Mouse (Mus musculus) midbrain, postnatal 0 days (tissue): ENCODE measurements around the gene Vps11. TPM values are rescaled to one million over a fixed set of nuclear protein-coding genes. Genes with fewer than 3 reads are reported as not detected.

Source experiments
- ATAC-seq: fragments of 200-750 bp; cut with Nextera tagmentation; 2 replicates; pipeline ENCODE4 v1.8.0; 2017; ENCODE audit warnings: moderate number of reproducible peaks, mild to moderate bottlenecking, moderate TSS enrichment, moderate library complexity; ENCODE audit not compliant: low FRiP score
- DNase-seq: peaks from one replicate; pipeline ENCODE4 v3.0.0-alpha.2; 2015; ENCODE audit warnings: low spot score
- H3K27ac ChIP-seq: fragments of 300-500 bp; sonication (generic); 2 replicates; pipeline ENCODE4 v1.5.1; 2014; ENCODE audit warnings: low read depth, mild to moderate bottlenecking, low read length, mixed read lengths
- H3K27me3 ChIP-seq: fragments of 300-500 bp; sonication (generic); 2 replicates; pipeline ENCODE4 v1.6.1; 2014; ENCODE audit warnings: low read length, control low read depth, mixed read lengths; ENCODE audit not compliant: insufficient read depth
- H3K36me3 ChIP-seq: fragments of 300-500 bp; sonication (generic); 2 replicates; pipeline ENCODE4 v1.6.1; 2014; ENCODE audit warnings: low read length, control low read depth, mixed read lengths; ENCODE audit not compliant: insufficient read depth
- H3K4me1 ChIP-seq: fragments of 300-500 bp; sonication (generic); 2 replicates; pipeline ENCODE4 v1.6.1; 2014; ENCODE audit warnings: mild to moderate bottlenecking, control low read depth, antibody characterized with exemption, low read length, mixed read lengths; ENCODE audit not compliant: insufficient read depth
- H3K4me2 ChIP-seq: fragments of 300-500 bp; sonication (generic); 2 replicates; pipeline ENCODE4 v1.6.1; 2014; ENCODE audit warnings: low read depth, mild to moderate bottlenecking, low read length, mixed read lengths; ENCODE audit not compliant: poor library complexity, severe bottlenecking
- H3K4me3 ChIP-seq: fragments of 300-500 bp; sonication (generic); 2 replicates; pipeline ENCODE4 v1.5.1; 2014; ENCODE audit warnings: low read depth, mild to moderate bottlenecking, low read length, moderate library complexity
- H3K9ac ChIP-seq: fragments of 300-500 bp; sonication (generic); replicated peaks from 2 replicates; pipeline ENCODE4 v1.6.1; 2014; ENCODE audit warnings: mild to moderate bottlenecking, low read length, moderate library complexity, mixed read lengths; ENCODE audit not compliant: poor library complexity, severe bottlenecking
- H3K9me3 ChIP-seq: fragments of 300-500 bp; sonication (generic); 2 replicates; pipeline ENCODE4 v1.6.1; 2016; ENCODE audit warnings: low read length, control low read depth
- CTCF ChIP-seq: IDR thresholded peaks from 2 replicates; pipeline ENCODE4 v1.5.1; 2016; ENCODE audit warnings: antibody characterized with exemption, mild to moderate bottlenecking
- WGBS: fragments of 180-500 bp; shearing (Covaris S2); extraction: QIAGEN DNeasy Blood & Tissue Kit; methylation state at CpG from one replicate; pipeline ENCODE4 v1.1.7; 2014; 5-methylcytosine and 5-hydroxymethylcytosine counted together
- polyA plus RNA-seq: library from polyadenylated mRNA; unstranded; fragments of >200 nt; fragmentation: Nextera tagmentation; extraction: Ambion mirVana; gene quantifications from 2 replicates; pipeline ENCODE4 v1.2.1, GENCODE M21; 2015
- total RNA-seq: library from RNA; depleted of rRNA; stranded (reverse); fragments of >200 nt; gene quantifications from 2 replicates; pipeline ENCODE4 v1.2.3, GENCODE M21; 2014

The Vps11 gene
- total and polyA plus RNA-seq, 2 experiments from 2014 or later = 41.5 to 42.6 TPM

DNA sequence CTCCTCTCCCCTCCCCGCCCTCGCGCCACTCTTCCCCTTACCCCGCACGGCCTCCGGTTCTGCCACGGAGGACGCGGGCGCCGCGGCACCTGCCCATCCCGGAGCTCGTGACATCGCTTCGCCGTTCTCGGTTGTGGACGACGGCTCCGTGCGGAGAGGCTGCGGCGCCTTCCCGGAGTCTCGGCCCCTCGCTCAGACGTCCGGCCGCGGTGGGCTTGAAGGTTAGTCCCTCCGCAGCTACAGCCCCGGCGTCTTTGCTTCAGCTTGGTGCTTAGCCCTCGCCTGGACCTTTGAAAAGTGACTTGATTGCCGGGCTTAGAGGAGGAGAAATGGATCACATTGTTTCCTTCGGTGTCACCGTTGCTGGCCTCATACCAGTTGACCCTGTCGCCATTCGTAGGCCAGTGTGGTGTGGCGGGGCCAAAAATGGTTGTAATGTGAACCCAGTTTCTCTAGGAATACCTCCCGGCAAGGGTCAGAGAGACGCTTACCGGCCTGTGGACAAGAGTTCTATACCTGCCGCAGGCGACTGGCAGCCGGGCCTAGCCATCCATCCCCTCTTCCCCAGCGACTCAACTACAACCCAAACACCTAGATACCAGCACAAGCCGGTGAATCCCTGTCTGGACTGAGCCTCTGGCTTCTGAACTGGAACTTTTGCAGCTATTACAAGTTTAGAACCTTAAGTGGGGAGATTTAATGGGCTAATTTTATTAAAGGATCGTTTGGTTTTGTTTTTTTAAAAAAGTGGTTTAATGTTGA lies 26.0 kb downstream of the Vps11 start:
- ATAC-seq (no peak), DNase-seq (no peak)
- Histone ChIP-seq H3K9me3 (no peaks in the 10 kb centered on the region), H3K27ac (peak overlapping the region; percentile 85), H3K4me2 (peak overlapping the region; percentile 86), H3K9ac (peak overlapping the region; percentile 90), H3K4me1 (peaks cover 5% of the 10 kb centered on the region; the same call in 1 of the 2 replicates), H3K27me3 (no peaks in the 10 kb centered on the region), H3K4me3 (peak overlapping the region; percentile 87), H3K36me3 (peaks cover 28% of the 10 kb centered on the region)
- WGBS = under 1% methylated on average over 50 of the region's 50 CpGs
- no peak for TF ChIP-seq CTCF

DNA sequence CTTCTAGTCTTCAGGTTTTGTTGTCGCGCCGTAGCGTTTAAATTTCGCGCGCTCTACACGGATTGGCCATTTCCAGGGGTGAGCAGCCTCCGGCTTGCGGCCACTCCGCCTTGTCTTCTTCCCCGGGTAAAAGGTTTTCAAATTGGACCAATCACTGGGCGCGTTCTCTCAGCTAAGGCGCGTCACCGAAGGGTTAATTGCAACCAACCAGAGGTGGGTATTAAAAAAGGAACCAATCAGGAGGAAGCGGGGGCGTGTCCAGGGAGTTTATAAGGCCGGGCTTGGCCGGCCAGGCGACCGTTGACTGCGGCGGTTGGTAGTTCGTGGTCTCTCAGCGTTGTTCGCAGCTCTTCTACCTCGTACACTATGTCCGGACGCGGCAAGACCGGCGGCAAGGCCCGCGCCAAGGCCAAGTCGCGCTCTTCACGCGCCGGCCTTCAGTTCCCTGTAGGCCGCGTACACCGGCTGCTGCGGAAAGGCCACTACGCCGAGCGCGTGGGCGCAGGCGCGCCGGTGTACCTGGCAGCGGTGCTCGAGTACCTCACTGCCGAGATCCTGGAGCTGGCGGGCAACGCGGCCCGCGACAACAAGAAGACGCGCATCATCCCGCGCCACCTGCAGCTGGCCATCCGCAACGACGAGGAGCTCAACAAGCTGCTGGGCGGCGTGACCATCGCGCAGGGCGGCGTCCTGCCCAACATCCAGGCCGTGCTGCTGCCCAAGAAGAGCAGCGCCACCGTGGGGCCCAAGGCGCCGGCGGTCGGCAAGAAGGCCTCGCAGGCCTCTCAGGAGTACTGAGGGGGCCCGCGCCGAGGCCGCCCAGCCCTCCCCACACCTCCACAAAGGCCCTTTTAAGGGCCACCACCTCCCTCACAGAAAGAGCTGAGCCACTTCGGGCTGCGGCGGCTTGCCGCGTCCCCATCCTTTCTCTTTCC lies 26.8 kb downstream of the Vps11 start, which contains the start of gene H2afx:
TSS of gene H2afx (plus strand) at position 299 of the 935 bp plus-strand sequence.
- Histone ChIP-seq H3K27me3 (no peaks in the 10 kb centered on the region), H3K27ac (peak within 1 kb of the TSS; percentile 85)

DNA sequence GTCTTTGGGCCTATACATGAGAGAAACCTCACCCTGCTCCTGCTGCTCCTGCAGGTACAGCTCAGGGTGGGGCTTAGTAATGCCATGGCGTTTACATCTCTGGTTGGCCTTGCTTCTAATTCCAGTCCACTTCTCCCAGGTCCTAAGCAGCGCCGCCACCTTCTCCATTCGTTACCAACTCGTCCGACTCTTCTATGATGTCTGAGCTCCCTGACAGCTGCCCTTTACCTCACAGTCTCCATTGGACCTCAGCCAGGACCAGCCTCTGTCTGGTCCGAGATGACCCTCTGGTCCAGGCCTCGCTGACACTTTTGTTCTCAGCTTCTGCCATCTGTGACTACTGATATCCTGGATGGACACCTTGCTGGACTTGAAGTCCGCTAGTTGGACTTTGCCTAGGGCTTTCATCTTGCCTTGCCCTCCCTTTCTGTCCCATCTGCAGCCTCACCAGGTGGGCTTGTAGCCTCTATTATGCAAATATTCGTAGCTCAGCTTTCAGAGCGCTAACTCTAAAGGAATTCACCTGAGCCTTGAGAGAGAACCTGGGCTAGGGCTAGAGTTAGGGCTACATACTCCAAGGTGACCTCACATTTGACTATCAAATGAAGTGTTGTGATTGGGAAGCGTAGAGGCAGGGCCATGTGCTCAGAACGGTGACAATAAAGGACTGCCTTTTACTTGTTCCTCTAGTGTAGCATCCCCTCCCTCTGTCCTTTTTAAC lies 28.4 kb downstream of the Vps11 start:
- Histone ChIP-seq H3K27ac (no peak overlapping the region), H3K9ac (no peak overlapping the region), H3K4me2 (no peak overlapping the region), H3K27me3 (no peaks in the 10 kb centered on the region), H3K9me3 (no peaks in the 10 kb centered on the region), H3K36me3 (peaks cover 25% of the 10 kb centered on the region), H3K4me1 (peaks cover 5% of the 10 kb centered on the region; the same call in 1 of the 2 replicates), H3K4me3 (no peak overlapping the region)
- ATAC-seq (no peak), DNase-seq (no peak)
- WGBS = 95% methylated on average over 13 of the region's 13 CpGs
- TF ChIP-seq CTCF = no peak

More for the DNA sequence above, 26.8 kb downstream of the Vps11 start, which contains the start of gene H2afx:
- ATAC-seq (peak; percentile 96), DNase-seq (peak; percentile 100)
- peak within 1 kb of the TSS; percentile 86 for H3K4me2 ChIP-seq
- peak within 1 kb of the TSS; percentile 87 for H3K4me3 ChIP-seq
- peaks cover 31% of the 10 kb centered on the region for H3K36me3 ChIP-seq
- no peaks in the 10 kb centered on the region for H3K9me3 ChIP-seq
- H3K4me1 ChIP-seq = peaks cover 5% of the 10 kb centered on the region; the same call in 1 of the 2 replicates
- WGBS = under 1% methylated on average over 85 of the region's 91 CpGs
- H3K9ac ChIP-seq = peak within 1 kb of the TSS; percentile 90
- peak; percentile 68 for TF ChIP-seq CTCF

DNA sequence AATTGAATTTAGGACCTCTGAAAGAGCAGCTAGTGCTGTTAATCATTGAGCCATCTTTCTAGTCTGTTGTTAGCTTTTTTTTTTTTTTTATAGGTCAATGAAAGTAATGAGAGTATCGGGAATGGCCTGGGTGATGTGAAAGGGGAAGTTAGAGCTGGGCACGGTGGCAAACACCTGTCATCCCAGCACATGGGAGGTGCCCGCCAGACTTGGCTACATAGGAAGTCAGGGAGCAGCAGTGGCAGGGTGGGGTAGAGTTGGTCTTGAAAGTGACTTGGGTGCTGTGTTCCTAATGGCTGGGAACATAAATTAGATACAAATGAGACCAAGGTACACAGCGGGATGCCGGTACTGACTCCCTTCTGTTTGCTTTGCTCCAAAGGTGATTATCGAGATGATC lies 30.7 kb downstream of the Vps11 start:
- Histone ChIP-seq H3K4me3 (no peak overlapping the region), H3K4me2 (no peak overlapping the region), H3K36me3 (peaks cover 23% of the 10 kb centered on the region), H3K9ac (no peak overlapping the region), H3K27ac (no peak overlapping the region), H3K27me3 (no peaks in the 10 kb centered on the region), H3K9me3 (no peaks in the 10 kb centered on the region), H3K4me1 (0 out of 2 replicates have a peak, but pooled peaks cover 8% of the 10 kb centered on the region)
- ATAC-seq (no peak), DNase-seq (no peak)
- TF ChIP-seq CTCF = no peak
- WGBS = 97% methylated on average over 6 of the region's 6 CpGs

DNA sequence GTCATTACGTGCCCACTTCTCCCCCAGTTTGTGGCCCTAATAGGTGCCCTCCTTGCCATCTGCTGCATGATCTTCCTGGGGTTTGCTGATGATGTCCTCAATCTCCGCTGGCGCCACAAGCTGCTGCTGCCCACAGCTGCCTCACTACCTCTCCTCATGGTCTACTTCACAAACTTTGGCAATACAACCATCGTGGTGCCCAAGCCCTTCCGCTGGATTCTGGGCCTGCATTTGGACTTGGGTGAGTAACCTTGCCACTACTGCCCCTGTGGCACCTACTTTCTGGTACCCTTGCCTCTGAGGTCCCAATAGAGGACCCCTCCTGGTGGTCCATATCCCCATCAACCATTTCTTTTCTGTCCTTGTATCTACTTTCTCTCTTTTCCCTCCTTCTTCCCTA lies 33.5 kb downstream of the Vps11 start:
- Histone ChIP-seq H3K27me3 (no peaks in the 10 kb centered on the region), H3K9me3 (no peaks in the 10 kb centered on the region), H3K36me3 (peaks cover 15% of the 10 kb centered on the region), H3K9ac (no peak overlapping the region; the same call in 1 of the 2 replicates), H3K4me1 (0 out of 2 replicates have a peak, but pooled peaks cover 8% of the 10 kb centered on the region), H3K4me2 (peak overlapping the region; percentile 90), H3K27ac (no peak overlapping the region), H3K4me3 (no peak overlapping the region)
- ATAC-seq (no peak), DNase-seq (no peak)
- 91% methylated on average over 5 of the region's 5 CpGs for WGBS
- no peak for TF ChIP-seq CTCF
